Mouse (Mus musculus) heart, postnatal 0 days (tissue): Measurements from ENCODE around the gene Myd88.

ENCODE experiments used
- CTCF ChIP-seq: IDR thresholded peaks from 2 replicates; pipeline ENCODE4 v1.5.1; 2016; ENCODE audit warnings: antibody characterized with exemption, control low read depth, low read depth
- EP300 ChIP-seq: IDR thresholded peaks from 2 replicates; pipeline ENCODE4 v1.6.1; 2016; ENCODE audit warnings: antibody characterized with exemption, low read depth

- TF ChIP-seq CTCF (no peak), EP300 (no peak)
These were observed 9.9 kb upstream of the Myd88 start for GRCm38 (mm10) chr9:119350947-119351705.
